Mouse (Mus musculus): ENCODE results near the gene Crybb1.

DNA sequence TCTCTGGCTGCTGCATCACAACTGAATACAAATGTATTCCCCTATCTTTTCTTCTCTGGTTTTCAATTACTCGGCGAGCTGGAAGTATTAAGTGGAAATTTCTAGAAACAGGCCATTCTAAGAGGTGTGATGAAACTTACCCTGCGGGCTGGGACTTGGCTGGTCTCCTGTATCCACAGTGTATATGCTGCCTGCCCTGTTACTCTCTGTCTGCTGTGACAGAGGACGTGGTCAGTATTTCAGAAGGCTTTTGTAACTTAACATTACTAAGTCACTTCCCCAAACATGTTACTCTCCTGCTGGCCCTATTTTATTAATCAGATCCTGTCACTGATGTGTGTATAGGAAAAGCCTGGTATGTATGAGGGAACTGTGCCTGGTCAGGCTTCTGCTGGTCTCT is 26.1 kb downstream of the Crybb1 start:
- TF ChIP-seq CTCF (IDR thresholded peaks at IDR 0.05; ENCODE audit: control insufficient read depth, insufficient read depth, insufficient read length) (no peak), USF1 (IDR thresholded peaks at IDR 0.05; ENCODE audit: low read depth) (no peak), MYOD1 (IDR thresholded peaks at IDR 0.05; ENCODE audit: control insufficient read depth, insufficient read length, low read depth) (no peak)

All from C2C12 (cell line).